Mouse (Mus musculus): Measurements from ENCODE around the gene Olfr1306. TPM values are rescaled to one million over a fixed set of nuclear protein-coding genes. Genes with fewer than 3 reads are reported as not detected.

Olfr1306 gene
- not detected in 2 replicates for polyA plus RNA-seq (2015; fragmentation: Nextera tagmentation; extraction: Ambion mirVana)

DNA sequence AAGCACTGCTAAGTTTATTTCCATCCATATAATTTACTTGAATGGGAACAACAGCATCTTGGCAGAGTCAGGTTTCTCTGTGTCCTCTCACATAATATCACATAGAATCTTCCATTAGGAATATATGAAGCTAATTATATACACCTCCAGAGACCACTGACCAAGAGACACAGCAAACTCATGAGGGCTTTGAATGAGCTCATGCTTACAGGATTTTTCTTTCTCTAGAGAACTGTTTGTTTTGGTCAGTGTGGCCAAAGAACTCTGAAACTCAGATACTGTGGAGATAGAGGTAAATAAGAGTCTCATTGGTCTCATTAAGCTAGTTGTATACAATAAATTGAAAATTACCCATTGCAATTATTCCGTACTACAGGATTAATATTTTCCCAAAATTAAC is at the start of gene Olfr1306:
Olfr1306 (minus strand) TSS at position 101 of the 400 bp plus-strand sequence.
- Histone ChIP-seq H3K36me3 (ENCODE audit: insufficient read depth, low read length) (no peaks in the 10 kb centered on the region), H3K27me3 (replicated peaks; ENCODE audit: insufficient read depth, low read length) (no peaks in the 10 kb centered on the region), H3K4me1 (ENCODE audit: insufficient read depth, low read depth, low read length) (no peaks in the 10 kb centered on the region), H3K9me3 (ENCODE audit: low read length) (no peaks in the 10 kb centered on the region), H3K4me2 (replicated peaks; ENCODE audit: low read depth, low read length) (no peak within 1 kb of the TSS), H3K27ac (ENCODE audit: low read length) (no peak within 1 kb of the TSS), H3K9ac (replicated peaks; ENCODE audit: low read depth) (no peak within 1 kb of the TSS), H3K4me3 (ENCODE audit: low read depth, low read length) (no peak within 1 kb of the TSS)
- DNase-seq (ENCODE audit: low spot score) = no peak
- no peak for ATAC-seq
- TF ChIP-seq CTCF (IDR thresholded peaks at IDR 0.05) (no peak), EP300 (IDR thresholded peaks at IDR 0.05) (no peak)
- 72% methylated on average over 1 of the region's 1 CpGs for WGBS

DNA sequence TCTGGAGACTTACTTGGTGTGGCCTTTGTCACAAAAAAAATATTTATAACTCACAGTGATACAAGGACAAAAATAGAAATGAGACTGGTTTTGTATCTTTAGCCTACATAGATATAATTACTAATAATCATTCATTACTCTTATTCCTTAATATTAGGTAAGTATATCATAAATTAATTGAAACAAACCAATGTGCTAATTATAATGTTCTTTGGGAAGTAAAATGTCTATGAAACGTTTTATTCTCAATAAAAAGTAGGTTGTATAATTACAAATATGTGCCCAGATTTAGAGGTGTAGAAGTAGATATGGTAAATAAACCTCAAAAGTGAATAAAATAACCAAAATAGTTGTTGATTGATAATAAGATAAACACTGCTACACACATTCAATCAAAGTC is 48.8 kb upstream of the Olfr1306 start, which contains the start of gene Olfr1308:
Olfr1308 (minus strand) TSS at position 101 of the 400 bp plus-strand sequence.
- ATAC-seq (no peak), DNase-seq (ENCODE audit: low spot score) (no peak)
- WGBS = 23% methylated on average over 1 of the region's 1 CpGs
- H3K27me3 ChIP-seq (replicated peaks; ENCODE audit: insufficient read depth, low read length) = no peaks in the 10 kb centered on the region
- H3K4me1 ChIP-seq (ENCODE audit: insufficient read depth, low read depth, low read length) = no peaks in the 10 kb centered on the region
- no peak within 1 kb of the TSS for H3K27ac ChIP-seq (ENCODE audit: low read length)
- H3K9ac ChIP-seq (replicated peaks; ENCODE audit: low read depth) = no peak within 1 kb of the TSS
- no peak for TF ChIP-seq CTCF (IDR thresholded peaks at IDR 0.05)
- no peak for TF ChIP-seq EP300 (IDR thresholded peaks at IDR 0.05)
- no peak within 1 kb of the TSS for H3K4me2 ChIP-seq (replicated peaks; ENCODE audit: low read depth, low read length)
- H3K4me3 ChIP-seq (ENCODE audit: low read depth, low read length) = no peak within 1 kb of the TSS
- H3K36me3 ChIP-seq (ENCODE audit: insufficient read depth, low read length) = no peaks in the 10 kb centered on the region
- no peaks in the 10 kb centered on the region for H3K9me3 ChIP-seq (ENCODE audit: low read length)

DNA sequence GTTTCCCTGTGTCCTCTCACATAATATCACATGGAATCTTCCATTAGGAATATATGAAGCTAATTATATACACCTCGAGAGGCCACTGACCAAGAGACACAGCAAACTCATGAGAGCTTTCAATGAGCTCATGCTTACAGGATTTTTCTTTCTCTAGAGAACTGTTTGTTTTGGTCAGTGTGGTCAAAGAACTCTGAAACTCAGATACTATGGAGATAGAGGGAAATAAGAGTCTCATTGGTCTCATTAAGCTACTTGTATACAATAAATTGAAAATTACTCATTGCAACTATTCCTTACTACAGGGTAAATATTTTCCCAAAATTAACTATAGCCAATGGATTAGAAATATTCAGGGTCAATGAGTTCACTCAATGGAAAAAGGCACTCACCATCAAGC is 33.3 kb upstream of the Olfr1306 start, which contains the start of gene Olfr1307:
Olfr1307 (minus strand) TSS at position 101 of the 400 bp plus-strand sequence.
- no peaks in the 10 kb centered on the region for H3K9me3 ChIP-seq (ENCODE audit: low read length)
- H3K4me1 ChIP-seq (ENCODE audit: insufficient read depth, low read depth, low read length) = no peaks in the 10 kb centered on the region
- ATAC-seq = no peak
- H3K4me2 ChIP-seq (replicated peaks; ENCODE audit: low read depth, low read length) = no peak within 1 kb of the TSS
- H3K36me3 ChIP-seq (ENCODE audit: insufficient read depth, low read length) = no peaks in the 10 kb centered on the region
- H3K9ac ChIP-seq (replicated peaks; ENCODE audit: low read depth) = no peak within 1 kb of the TSS
- TF ChIP-seq CTCF (IDR thresholded peaks at IDR 0.05) = no peak
- TF ChIP-seq EP300 (IDR thresholded peaks at IDR 0.05) = no peak
- H3K27ac ChIP-seq (ENCODE audit: low read length) = no peak within 1 kb of the TSS
- no peaks in the 10 kb centered on the region for H3K27me3 ChIP-seq (replicated peaks; ENCODE audit: insufficient read depth, low read length)
- no peak within 1 kb of the TSS for H3K4me3 ChIP-seq (ENCODE audit: low read depth, low read length)
- DNase-seq (ENCODE audit: low spot score) = no peak
- 53% methylated on average over 1 of the region's 1 CpGs for WGBS

DNA sequence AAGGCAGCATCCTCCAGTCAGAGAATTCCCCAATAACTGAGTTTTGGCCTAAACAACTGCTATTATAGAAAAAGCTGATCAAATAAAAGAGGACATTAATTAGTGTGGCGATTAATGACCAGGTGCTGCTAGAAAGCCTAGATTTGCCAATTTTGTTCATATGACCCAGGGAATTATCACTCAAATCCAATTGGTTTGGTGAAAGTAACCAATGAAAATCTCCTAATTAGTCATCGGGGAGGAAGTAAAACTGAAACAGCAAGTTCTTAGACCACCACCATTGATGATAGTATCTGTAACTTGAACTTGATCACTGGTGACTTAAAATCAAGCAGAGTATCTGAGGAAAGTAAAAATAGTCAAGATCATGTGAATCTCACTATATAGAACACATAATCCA is 39.0 kb downstream of the Olfr1306 start, which contains the start of gene Olfr1305:
Olfr1305 (minus strand) TSS at position 101 of the 400 bp plus-strand sequence.
- no peaks in the 10 kb centered on the region for H3K9me3 ChIP-seq (ENCODE audit: low read length)
- no peaks in the 10 kb centered on the region for H3K27me3 ChIP-seq (replicated peaks; ENCODE audit: insufficient read depth, low read length)
- whole genome bisulfite sequencing = 83% methylated on average over 2 of the region's 2 CpGs
- H3K4me2 ChIP-seq (replicated peaks; ENCODE audit: low read depth, low read length) = no peak within 1 kb of the TSS
- H3K36me3 ChIP-seq (ENCODE audit: insufficient read depth, low read length) = no peaks in the 10 kb centered on the region
- no peak within 1 kb of the TSS for H3K9ac ChIP-seq (replicated peaks; ENCODE audit: low read depth)
- no peaks in the 10 kb centered on the region for H3K4me1 ChIP-seq (ENCODE audit: insufficient read depth, low read depth, low read length)
- TF ChIP-seq CTCF (IDR thresholded peaks at IDR 0.05) (no peak), EP300 (IDR thresholded peaks at IDR 0.05) (no peak)
- no peak within 1 kb of the TSS for H3K27ac ChIP-seq (ENCODE audit: low read length)
- DNase-seq (ENCODE audit: low spot score) (no peak), ATAC-seq (no peak)
- no peak within 1 kb of the TSS for H3K4me3 ChIP-seq (ENCODE audit: low read depth, low read length)

Other genes starting within 250 kb of the Olfr1306 start
- not detected in 2 replicates for gene Olfr1301, start 165.3 kb downstream of the Olfr1306 start, polyA plus RNA-seq (2015; fragmentation: Nextera tagmentation; extraction: Ambion mirVana)
- not detected in 2 replicates for gene Olfr1302, start 138.8 kb downstream of the Olfr1306 start, polyA plus RNA-seq (2015; fragmentation: Nextera tagmentation; extraction: Ambion mirVana)
- gene Olfr1303, start 95.9 kb downstream of the Olfr1306 start, polyA plus RNA-seq (2015; fragmentation: Nextera tagmentation; extraction: Ambion mirVana) = not detected in 2 replicates
- not detected in 2 replicates for gene Olfr1305, start 39.1 kb downstream of the Olfr1306 start, polyA plus RNA-seq (2015; fragmentation: Nextera tagmentation; extraction: Ambion mirVana)
- not detected in 2 replicates for gene Olfr1307, start 33.2 kb upstream of the Olfr1306 start, polyA plus RNA-seq (2015; fragmentation: Nextera tagmentation; extraction: Ambion mirVana)
- not detected in 2 replicates for gene Olfr1308, start 48.7 kb upstream of the Olfr1306 start, polyA plus RNA-seq (2015; fragmentation: Nextera tagmentation; extraction: Ambion mirVana)
- gene Olfr1309, start 74.0 kb upstream of the Olfr1306 start, polyA plus RNA-seq (2015; fragmentation: Nextera tagmentation; extraction: Ambion mirVana) = not detected in 2 replicates
- not detected in 2 replicates for gene Olfr1310, start 96.4 kb upstream of the Olfr1306 start, polyA plus RNA-seq (2015; fragmentation: Nextera tagmentation; extraction: Ambion mirVana)
- not detected in 2 replicates for gene Olfr1311, start 108.1 kb upstream of the Olfr1306 start, polyA plus RNA-seq (2015; fragmentation: Nextera tagmentation; extraction: Ambion mirVana)
- not detected in 2 replicates for gene Olfr1312, start 134.0 kb upstream of the Olfr1306 start, polyA plus RNA-seq (2015; fragmentation: Nextera tagmentation; extraction: Ambion mirVana)
- not detected in 2 replicates for gene Olfr1313, start 161.6 kb upstream of the Olfr1306 start, polyA plus RNA-seq (2015; fragmentation: Nextera tagmentation; extraction: Ambion mirVana)
- not detected in 2 replicates for gene Olfr1314, start 180.5 kb upstream of the Olfr1306 start, polyA plus RNA-seq (2015; fragmentation: Nextera tagmentation; extraction: Ambion mirVana)
- gene Olfr1315-ps1, start 199.2 kb upstream of the Olfr1306 start, polyA plus RNA-seq (2015; fragmentation: Nextera tagmentation; extraction: Ambion mirVana) = not detected in 2 replicates
- gene Olfr1316, start 218.7 kb upstream of the Olfr1306 start, polyA plus RNA-seq (2015; fragmentation: Nextera tagmentation; extraction: Ambion mirVana) = not detected in 2 replicates
- not detected in 2 replicates for gene Olfr1317, start 224.1 kb upstream of the Olfr1306 start, polyA plus RNA-seq (2015; fragmentation: Nextera tagmentation; extraction: Ambion mirVana)
- gene Olfr1318, start 237.9 kb upstream of the Olfr1306 start, polyA plus RNA-seq (2015; fragmentation: Nextera tagmentation; extraction: Ambion mirVana) = 0.05 TPM in 1 of 2 replicates, not detected in the other